Mouse (Mus musculus): ENCODE results near the gene Ccdc121.

DNA sequence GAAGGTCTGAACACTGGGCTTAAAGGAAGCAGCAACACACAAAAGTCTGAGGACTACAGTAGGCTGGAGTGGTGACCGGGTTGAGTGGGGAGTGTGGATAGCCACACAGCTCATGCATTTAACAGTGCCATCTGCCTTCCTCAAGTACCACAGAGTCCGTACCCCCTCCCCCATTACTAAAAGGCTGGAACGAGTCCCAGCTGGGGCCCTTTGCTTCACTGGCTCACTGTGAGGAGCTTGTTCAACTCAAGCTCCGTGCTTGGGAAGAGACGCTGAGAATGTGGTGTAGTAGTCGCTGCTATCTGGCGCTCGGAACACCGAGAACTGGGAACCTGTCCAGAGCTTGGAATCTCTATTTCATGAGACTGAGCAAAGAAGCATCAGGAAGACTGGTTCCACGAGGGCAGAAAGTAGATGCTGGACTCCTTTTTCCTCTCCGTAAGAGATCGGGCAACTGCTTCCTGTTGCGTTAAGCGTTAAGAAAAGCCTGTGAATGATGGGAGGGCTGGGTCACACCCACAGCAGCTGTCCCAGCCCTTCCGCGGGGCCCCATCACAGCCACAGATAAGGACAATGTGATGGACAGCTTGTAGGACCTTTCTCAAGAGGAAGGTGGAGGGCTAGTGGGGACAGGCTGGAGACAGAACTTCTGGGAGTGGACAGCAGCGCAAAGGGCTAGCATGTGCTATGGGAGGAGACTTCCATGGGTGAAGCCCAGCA lies 44.5 kb downstream of the Ccdc121 start:
- no peak for TF ChIP-seq CTCF (conservative IDR thresholded peaks at IDR 0.05 in 1 of 2, IDR thresholded peaks at IDR 0.05 in 1 of 2; ENCODE audit: low read depth in 2 of 2, low read length in 2 of 2)
- no peak for TF ChIP-seq EP300 (IDR thresholded peaks at IDR 0.05; ENCODE audit: low read length)
- no peak for TF ChIP-seq GABPA (IDR thresholded peaks at IDR 0.05; ENCODE audit: insufficient replicate concordance, low read depth, low read length)
- no peak for TF ChIP-seq POLR2AphosphoS2 (IDR thresholded peaks at IDR 0.05; ENCODE audit: low read depth, low read length)
- TF ChIP-seq USF1 (IDR thresholded peaks at IDR 0.05; ENCODE audit: low read depth, low read length): no peak
- no peak for TF ChIP-seq CHD2 (IDR thresholded peaks at IDR 0.05; ENCODE audit: low read length)
- TF ChIP-seq POLR2A (IDR thresholded peaks at IDR 0.05; ENCODE audit: low read depth, low read length): no peak
- TF ChIP-seq HCFC1 (IDR thresholded peaks at IDR 0.05; ENCODE audit: low read depth, low read length): no peak
- TF ChIP-seq UBTF (IDR thresholded peaks at IDR 0.05; ENCODE audit: low read depth, low read length): no peak
- no peak for TF ChIP-seq ZC3H11A (IDR thresholded peaks at IDR 0.05; ENCODE audit: low read depth, low read length)
- no peak for TF ChIP-seq TBP (conservative IDR thresholded peaks at IDR 0.05; ENCODE audit: low read depth, low read length)

Data from CH12.LX (cell line).